Mouse (Mus musculus) brain, embryonic 14.5 days (tissue): Measurements from ENCODE around the gene Cdc6.

Experiments used
- CTCF ChIP-seq: fragments of 200-500 bp; IDR thresholded peaks from 2 replicates; pipeline ENCODE4 v1.5.1; 2012; ENCODE audit warnings: inconsistent platforms, mild to moderate bottlenecking, moderate library complexity, borderline replicate concordance; ENCODE audit not compliant: insufficient read depth, insufficient read length; ENCODE audit errors: extremely low read depth
- POLR2A ChIP-seq: fragments of 200-500 bp; IDR thresholded peaks from 2 replicates; pipeline ENCODE4 v1.6.1; 2012; ENCODE audit warnings: mild to moderate bottlenecking, inconsistent platforms, borderline replicate concordance; ENCODE audit not compliant: poor library complexity, insufficient read depth, insufficient read length, severe bottlenecking; ENCODE audit errors: extremely low read depth

GRCm38 (mm10) chr11:98966499-98967141, 59.0 kb downstream of the Cdc6 start:
- peak; percentile 32; the same call in 1 of the 2 replicates for TF ChIP-seq CTCF
- TF ChIP-seq POLR2A, result no peak
